Mouse (Mus musculus): ENCODE measurements around the gene Tet3.
"Not testable (repeated sequence)": the region's sequence is repeated elsewhere in the genome, so short reads cannot be mapped to it uniquely, and the experiment has no call there.

Tet3 gene

DNA sequence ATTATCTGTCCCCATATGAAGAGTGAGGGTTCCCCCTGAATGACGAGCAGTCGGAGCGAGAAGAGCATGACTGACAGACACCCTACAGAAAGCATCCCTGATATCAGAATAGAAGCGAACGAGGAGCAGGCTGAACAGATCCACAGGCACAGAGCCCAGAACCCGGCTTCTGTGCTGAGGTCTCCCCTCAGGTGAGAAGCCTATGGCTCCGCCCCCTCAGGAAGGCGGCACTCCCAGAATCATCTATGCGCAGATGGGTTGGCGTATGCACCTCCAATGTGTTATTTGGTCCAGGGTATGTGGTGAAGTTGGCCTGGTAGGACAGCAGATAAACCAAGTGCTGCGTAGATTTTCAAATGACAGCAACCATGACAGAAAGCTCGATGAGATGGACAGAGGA, 95.8 kb downstream of the Tet3 start:
- no peak for DNase-seq (ENCODE audit: low read depth)

- no peak for DNase-seq (ENCODE audit: low read depth)
These were observed 97.2 kb downstream of the Tet3 start for GRCm38 (mm10) chr6:83361523-83362248.

DNA sequence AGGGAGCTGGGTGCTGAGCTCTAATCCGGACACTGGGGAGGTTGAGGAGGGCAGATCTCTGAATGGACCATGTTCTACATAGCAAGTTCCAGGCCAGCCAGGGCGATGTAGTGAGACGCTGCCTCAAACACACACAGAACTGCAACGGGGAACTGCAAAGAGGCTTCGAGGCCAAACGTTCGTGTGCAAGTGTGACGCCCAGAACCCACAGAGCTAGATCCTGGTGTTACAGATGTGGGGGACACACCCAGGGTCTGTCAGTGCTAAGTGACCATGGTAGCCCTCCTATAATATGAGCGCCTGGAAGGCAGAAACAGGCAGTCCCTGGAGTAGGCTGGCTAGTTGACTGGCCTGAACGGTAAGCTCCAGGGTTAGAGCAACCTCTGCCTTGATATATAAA, 101.4 kb downstream of the Tet3 start:
- DNase-seq (ENCODE audit: low read depth): no peak

GRCm38 (mm10) chr6:83356569-83357138, 102.2 kb downstream of the Tet3 start:
- peak; percentile 65 for DNase-seq (ENCODE audit: low read depth)

- no peak for DNase-seq (ENCODE audit: low read depth)
These were observed 103.8 kb downstream of the Tet3 start for GRCm38 (mm10) chr6:83354856-83355781.

DNA sequence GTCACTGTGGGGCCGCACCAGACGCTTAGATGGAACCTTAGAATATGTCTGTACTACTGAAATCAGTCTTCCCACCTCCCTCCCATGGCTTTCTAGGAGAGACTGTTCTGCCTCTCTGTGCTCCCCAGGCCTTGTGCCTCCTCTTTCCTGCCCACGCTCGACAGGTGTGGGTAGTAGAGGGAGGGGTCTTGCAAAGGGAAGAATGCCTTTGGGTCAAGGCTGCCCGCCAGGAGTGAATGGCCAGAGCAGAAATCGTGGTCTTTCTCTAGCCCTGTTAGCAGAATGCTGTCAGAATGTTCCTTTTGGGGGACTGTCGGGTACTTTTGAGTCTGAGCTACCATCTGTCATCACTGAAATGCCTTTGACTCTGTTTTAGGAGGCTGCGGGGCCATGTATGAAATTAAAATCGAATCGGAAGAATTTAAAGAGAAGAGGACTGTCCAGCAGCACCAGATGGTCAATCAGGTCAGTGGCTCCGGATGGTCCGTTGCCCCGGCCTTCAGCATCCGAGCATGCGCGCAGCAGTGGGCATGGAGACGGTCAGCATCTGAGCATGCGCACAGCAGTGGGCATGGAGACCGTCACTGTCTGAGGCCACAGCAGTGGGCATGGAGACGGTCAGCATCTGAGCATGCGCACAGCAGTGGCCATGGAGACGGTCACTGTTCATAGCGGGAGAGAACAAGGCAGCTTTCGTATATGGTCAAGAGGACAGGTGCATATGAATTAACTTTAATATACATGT, 106.0 kb downstream of the Tet3 start:
- no peak for DNase-seq (ENCODE audit: low read depth)

- peak; percentile 92 for DNase-seq (ENCODE audit: low read depth)
These were observed 107.3 kb downstream of the Tet3 start for GRCm38 (mm10) chr6:83351490-83352160.

DNA sequence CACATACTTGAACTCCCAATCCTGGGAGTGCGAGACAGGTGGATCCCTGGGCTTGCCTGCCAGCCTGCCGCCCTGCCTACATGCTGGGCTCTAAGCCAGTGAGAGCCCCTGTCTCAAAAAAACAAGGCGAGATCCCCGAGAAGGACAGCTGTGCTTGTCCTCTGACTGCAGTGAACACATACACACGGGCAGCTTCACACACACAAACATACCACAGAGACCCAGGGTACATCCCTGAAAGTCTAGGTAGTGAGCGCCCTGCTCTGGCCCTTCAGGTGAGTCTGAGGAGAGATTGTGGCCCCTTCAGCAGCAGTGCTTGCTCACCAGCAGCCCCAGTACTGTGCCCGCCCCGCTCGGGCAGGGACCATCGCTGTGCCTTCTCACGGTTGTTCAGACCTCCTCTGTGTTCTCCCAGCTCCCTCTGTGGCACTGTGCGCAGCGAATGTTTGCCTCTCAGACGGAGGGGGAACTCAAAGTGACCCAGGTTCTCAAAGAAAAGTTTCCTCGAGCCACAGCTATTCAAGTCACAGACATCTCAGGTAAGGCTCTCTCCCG, 108.0 kb downstream of the Tet3 start:
- DNase-seq (ENCODE audit: low read depth): no peak

GRCm38 (mm10) chr6:83350172-83350571, 108.7 kb downstream of the Tet3 start:
- no peak for DNase-seq (ENCODE audit: low read depth)

DNA sequence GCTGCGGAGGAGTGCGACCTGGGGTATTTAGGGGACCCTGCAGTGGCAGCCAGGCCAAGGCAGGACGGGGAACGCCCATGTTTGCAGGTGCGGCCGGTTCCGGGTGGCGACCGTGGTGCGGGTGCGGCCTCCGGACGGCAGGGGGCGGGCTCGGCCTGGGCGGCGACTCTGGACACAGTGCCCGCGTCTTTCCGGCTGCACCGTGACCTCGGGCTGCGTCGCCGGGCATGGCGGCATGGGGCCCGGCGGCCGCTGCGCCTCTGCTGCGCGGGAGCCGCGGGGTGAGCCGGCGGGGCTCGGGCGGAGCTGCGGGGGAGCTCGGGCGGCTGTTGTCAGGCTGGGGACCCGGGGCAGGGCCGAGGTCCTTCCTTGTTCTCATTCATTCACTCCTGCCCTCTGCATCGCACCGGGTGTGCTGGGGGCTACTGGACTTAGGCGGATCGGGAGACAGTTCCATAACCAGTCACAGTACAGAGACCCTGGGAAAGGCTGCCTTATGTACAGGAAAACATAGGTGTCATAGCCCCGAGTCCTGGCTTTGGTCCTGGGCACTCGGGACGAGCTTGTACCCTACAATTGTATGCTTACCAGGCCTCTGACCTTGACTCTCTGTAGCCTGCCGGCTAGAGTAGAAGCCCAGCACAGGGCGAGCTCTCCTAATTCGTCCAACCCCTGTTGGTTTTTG, 109.5 kb downstream of the Tet3 start:
- peak; percentile 70 for DNase-seq (ENCODE audit: low read depth)

DNA sequence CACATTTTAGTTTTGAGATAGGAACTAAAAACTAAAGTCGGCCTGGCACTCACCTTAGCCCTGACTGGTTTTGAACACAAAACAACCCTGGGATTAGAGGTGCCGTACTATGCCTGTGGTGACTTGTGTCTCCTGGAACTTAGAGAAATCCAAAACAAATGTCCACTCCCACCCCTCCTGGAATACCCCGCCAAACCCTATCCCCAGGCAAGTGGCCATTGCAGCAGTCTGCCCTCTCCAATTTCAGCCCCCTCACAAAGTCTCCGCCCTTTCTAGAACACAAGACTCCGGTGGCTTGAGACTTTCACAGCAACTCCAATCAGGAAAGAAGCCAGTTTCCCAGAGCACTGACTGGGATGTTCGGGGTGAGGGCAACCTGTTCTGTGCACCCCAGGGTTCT, 110.0 kb downstream of the Tet3 start, which contains the start of gene Bola3:
Gene Bola3, plus strand, starts transcription at position 275 of the 400 bp plus-strand sequence.
- no peak for DNase-seq (ENCODE audit: low read depth)

DNA sequence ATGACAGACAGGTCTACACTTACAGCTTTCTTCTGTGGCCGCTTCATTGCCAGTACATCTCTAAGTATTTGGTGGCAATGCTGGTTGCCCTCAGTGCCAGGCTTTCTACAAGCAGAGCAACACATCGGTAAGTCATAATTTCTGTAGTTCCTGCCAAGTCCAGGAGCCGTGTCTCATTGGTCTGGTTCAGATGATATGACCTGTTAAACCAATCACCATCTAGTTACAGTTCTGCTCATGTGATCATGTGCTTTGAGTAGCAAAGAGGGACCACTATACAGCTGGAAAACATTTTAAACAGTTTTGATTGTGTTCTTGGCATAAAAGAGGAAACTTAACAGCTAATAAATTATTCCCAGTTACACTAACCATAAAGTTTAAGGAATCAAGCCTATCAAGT, 111.0 kb downstream of the Tet3 start:
- no peak for DNase-seq (ENCODE audit: low read depth)

GRCm38 (mm10) chr6:83345285-83345684, 113.6 kb downstream of the Tet3 start:
- not testable (repeated sequence) for DNase-seq (ENCODE audit: low read depth)

DNA sequence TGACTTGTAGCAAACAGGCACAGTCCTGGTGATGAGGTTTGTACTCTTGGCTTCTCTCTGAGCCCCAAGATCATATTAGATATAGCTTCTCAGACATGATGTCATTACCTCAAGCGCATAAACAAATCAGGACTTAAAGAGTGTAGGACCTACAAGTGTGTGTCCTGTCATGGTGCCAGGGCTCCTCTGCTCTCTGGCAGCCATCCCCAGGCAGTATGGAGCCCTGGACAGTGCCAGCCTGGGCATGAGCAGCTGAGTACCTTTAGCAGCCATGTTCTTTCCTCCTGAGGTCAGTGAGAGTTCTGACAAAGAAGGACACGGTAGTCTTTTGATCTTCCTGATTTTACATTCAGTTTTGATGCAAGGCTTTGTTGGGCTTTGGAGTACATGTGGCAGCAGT, 115.9 kb downstream of the Tet3 start:
- no peak for DNase-seq (ENCODE audit: low read depth)

DNA sequence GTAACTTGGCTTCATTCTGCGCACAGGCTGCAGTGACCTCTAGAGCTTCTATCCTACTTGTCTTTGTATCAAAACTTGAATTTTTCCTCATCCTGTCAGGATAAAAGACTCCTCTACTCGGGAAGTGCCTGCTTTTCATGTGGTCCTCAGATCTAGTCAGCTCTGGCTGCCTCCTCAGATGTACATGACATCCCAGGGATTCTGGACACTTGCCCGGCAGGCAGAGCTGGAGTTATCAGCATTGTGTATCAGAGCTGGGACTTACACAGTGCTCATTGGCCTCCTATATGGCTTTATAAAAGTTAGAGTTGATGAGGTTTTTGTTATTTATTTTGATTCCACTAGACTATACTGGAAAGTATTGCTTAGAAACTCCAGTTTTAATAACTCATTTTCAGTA, 117.5 kb downstream of the Tet3 start:
- DNase-seq (ENCODE audit: low read depth): no peak

DNA sequence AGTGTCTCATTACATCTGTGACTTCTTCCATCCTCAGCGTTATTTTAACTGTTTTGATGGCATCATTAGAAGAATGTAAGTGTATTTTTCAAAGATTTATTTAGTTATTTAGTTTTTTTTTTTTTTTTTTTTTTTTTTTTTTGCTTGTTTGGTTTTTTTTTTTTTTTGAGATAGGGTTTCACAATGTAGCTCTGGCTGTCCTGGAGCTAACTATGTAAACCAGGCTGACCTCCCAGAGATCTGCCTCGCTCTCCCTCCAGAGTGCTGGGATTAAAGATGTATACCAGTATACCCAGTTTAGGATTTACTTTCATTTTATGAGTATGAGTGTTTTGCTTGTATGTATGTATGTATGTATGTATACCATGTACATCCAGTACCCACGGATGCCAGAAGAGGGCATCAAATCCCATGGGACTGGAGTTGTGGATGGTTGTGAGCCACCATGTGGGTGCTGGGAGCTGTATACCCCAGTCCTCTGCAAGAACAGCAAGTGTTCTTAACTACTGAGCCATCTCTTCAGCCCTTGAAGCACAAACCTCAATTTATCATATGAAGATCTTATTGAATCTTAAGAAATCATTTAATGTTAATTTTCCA, 131.2 kb downstream of the Tet3 start:
- no peak for DNase-seq (ENCODE audit: low read depth)

DNA sequence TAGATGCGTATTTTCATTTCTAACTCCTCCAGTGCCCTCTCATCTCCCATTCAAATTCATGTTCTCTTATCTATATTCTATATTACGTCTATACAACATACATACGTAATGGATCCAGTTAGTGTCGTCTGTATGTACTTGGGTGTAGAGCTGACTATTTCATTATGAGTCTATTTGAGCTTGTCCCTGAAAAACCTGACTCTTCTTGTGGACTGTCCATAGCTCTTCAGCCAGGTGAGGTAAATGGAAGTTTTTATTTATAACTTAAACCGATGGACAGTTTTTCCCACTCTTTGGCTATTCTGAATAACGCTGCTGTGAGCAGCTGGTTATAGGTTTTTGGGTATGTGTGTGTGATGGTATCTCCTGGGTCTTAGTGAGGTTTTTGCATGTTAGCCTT, 132.1 kb downstream of the Tet3 start:
- no peak for DNase-seq (ENCODE audit: low read depth)

DNA sequence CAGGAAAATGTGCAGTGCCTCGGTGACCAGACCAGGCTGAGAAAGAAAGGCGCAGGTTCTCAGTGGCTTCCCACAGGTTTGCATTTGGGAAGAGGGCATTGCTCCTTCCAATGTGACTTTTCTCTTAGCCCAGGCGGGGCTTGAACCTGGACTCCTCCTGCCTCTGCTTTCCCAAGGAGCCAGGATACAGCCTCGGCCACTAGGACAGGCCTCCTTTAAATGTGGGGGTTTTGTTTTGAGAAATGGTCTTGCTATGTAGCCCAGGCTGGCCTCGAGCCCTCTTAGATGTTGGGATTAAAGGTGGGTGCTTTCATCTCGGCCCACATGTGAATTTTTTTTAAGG, 132.5 kb downstream of the Tet3 start:
- no peak for DNase-seq (ENCODE audit: low read depth)

DNA sequence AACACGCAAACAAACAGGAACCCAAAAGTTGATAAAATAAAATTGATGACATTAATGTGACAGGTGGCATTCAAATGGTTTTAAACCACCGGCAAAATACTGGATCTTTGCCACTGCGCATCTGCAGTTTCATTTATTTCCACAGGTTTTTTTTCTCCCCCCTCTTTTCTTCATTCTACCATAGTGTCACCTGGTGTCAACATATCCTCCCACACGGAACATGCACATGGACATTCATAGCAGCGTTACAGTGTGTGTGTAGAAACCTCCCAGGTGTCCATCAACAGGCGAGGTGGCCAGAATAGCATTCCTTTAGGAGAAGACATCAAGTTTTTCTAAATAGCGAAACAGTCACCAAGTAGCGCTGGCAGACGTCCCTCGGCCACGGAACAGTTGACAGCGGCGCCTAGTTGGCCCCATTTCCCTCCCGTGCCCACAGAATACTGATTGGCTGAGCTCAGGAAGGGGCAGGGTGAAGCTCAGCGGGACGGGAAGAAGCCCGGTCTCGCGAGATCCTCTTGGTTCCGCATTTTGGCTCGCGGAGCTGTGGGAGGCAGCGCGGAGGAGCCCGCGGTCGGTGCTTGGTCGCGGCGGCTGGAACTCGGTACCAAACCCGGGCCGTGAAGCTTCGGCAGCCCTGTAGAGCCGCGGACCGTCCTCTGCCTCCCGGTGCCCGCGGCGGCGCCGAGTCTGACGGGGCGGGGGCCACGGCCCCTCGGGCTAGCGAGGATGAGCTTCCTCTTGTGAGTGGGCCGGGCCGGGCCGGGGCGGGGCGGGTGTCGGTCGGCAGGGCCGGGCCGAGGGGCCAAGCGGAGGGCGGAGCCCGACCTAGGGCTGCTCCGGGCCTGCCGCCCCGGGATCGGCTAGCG, 133.1 kb downstream of the Tet3 start, which contains the start of the genes Mthfd2 and Mob1a:
Gene Mthfd2, minus strand, starts transcription at position 384 of the 869 bp plus-strand sequence.
Gene Mob1a, plus strand, starts transcription at position 492 of the 869 bp plus-strand sequence.
- peak; percentile 94 for DNase-seq (ENCODE audit: low read depth)
